Mouse (Mus musculus) limb, embryonic 11.5 days (tissue): ENCODE measurements around the gene Rdh1. TPM values are rescaled to one million over a fixed set of nuclear protein-coding genes. Genes with fewer than 3 reads are reported as not detected.
"Not testable (repeated sequence)": the region's sequence is repeated elsewhere in the genome, so short reads cannot be mapped to it uniquely, and the experiment has no call there.

Experiments used
- ATAC-seq: fragments of 200-750 bp; cut with Nextera tagmentation; 2 replicates; pipeline ENCODE4 v1.8.0; 2017; ENCODE audit warnings: low read depth; ENCODE audit not compliant: insufficient number of reproducible peaks, low FRiP score, low TSS enrichment
- DNase-seq: peaks from one replicate; pipeline ENCODE4 v3.0.0-alpha.2; 2015; ENCODE audit warnings: low spot score
- H3K27ac ChIP-seq: fragments of 300-500 bp; sonication (generic); replicated peaks from 2 replicates; pipeline ENCODE4 v1.5.1; 2014; ENCODE audit warnings: low read depth, mild to moderate bottlenecking, low read length
- H3K27me3 ChIP-seq: fragments of 300-500 bp; sonication (generic); 2 replicates; pipeline ENCODE4 v1.6.1; 2014; ENCODE audit warnings: mild to moderate bottlenecking, low read length, mixed read lengths; ENCODE audit not compliant: control insufficient read depth, insufficient read depth
- H3K36me3 ChIP-seq: fragments of 300-500 bp; sonication (generic); 2 replicates; pipeline ENCODE4 v1.6.1; 2014; ENCODE audit warnings: mild to moderate bottlenecking, low read length, moderate library complexity, mixed read lengths; ENCODE audit not compliant: control insufficient read depth, insufficient read depth
- H3K4me1 ChIP-seq: fragments of 300-500 bp; sonication (generic); 2 replicates; pipeline ENCODE4 v1.6.1; 2014; ENCODE audit warnings: low read length, mixed read lengths; ENCODE audit not compliant: control insufficient read depth, insufficient read depth
- H3K4me2 ChIP-seq: fragments of 300-500 bp; sonication (generic); 2 replicates; pipeline ENCODE4 v1.6.1; 2014; ENCODE audit warnings: low read depth, mild to moderate bottlenecking, moderate library complexity; ENCODE audit not compliant: severe bottlenecking
- H3K4me3 ChIP-seq: fragments of 300-500 bp; sonication (generic); 2 replicates; pipeline ENCODE4 v1.5.1; 2014; ENCODE audit warnings: low read depth, low read length
- H3K9ac ChIP-seq: fragments of 300-500 bp; sonication (generic); 2 replicates; pipeline ENCODE4 v1.6.1; 2014; ENCODE audit warnings: mild to moderate bottlenecking, low read length
- H3K9me3 ChIP-seq: fragments of 300-500 bp; sonication (generic); 2 replicates; pipeline ENCODE4 v1.6.1; 2016; ENCODE audit warnings: low read length; ENCODE audit not compliant: control insufficient read depth
- WGBS: fragments of 180-500 bp; shearing (Covaris S2); extraction: QIAGEN DNeasy Blood & Tissue Kit; methylation state at CpG from one replicate; pipeline ENCODE4 v1.1.7; 2014; 5-methylcytosine and 5-hydroxymethylcytosine counted together
- polyA plus RNA-seq: library from polyadenylated mRNA; unstranded; fragments of >200 nt; fragmentation: Nextera tagmentation; extraction: Ambion mirVana; gene quantifications from 2 replicates; pipeline ENCODE4 v1.2.1, GENCODE M21; 2014

Gene Rdh1
- polyA plus RNA-seq, 1 experiment from 2014 or later = not detected

DNA sequence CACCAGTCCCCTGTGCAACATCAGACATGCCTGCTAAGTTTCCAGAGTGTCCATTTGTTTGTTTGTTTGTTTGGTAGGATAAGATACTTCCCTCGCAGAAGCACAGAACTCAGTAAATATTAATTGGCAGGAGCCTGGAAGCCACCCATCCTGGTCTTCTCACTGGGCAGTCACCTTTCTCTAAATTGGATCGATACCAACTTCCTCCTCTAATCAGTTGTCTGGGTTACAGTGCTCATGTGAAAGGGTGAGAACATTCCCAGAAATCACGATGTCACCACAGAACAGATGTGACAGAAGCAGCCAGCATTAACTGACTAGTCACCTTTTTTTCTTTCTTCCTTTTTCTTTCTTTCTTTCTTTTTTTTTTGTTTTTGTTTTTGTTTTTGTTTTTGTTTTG is 4.3 kb upstream of the Rdh1 start:
- H3K36me3 ChIP-seq = no peaks in the 10 kb centered on the region
- H3K27ac ChIP-seq = no peak overlapping the region
- H3K4me1 ChIP-seq = no peaks in the 10 kb centered on the region
- H3K9ac ChIP-seq = no peak overlapping the region
- H3K4me2 ChIP-seq = no peak overlapping the region
- H3K4me3 ChIP-seq = no peak overlapping the region
- no peaks in the 10 kb centered on the region for H3K27me3 ChIP-seq
- DNase-seq (no peak), ATAC-seq (no peak)
- 83% methylated on average over 3 of the region's 3 CpGs for WGBS
- H3K9me3 ChIP-seq = no peaks in the 10 kb centered on the region

DNA sequence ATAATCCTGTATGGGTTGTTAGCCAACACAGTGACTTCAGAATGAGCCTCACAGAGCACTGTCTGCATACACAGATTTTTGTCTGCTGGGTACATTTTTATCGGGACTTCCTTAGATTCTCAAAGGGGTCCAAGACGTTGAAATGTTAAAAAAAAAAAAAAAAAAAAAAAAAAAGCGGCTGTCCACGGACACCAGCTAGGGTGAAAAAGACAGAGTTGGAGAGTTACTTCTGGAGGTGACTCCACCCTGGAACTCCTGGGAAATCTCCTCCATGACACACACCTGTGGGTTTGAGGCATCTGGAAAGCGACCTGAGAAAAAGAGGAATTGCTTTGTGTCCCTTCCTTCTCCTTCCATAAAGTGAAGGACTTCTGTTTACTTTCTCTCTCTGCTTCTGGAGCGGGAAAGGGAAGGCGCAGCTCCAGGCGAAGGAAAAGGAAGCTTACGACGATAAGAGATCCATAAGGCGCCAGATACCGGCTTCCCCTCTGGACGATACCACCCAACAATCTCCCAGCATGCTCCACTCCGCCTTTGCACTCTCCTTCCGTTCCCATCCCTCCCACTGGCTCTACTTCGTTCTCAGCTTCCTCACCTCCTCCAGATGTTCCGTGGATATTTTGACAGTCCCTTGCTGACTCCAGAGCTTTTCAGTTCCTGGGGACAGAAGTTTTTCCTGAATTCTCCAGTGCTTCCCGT is 3.6 kb upstream of the Rdh1 start:
- Histone ChIP-seq H3K36me3 (no peaks in the 10 kb centered on the region), H3K4me1 (no peaks in the 10 kb centered on the region), H3K27me3 (no peaks in the 10 kb centered on the region), H3K9ac (no peak overlapping the region), H3K27ac (no peak overlapping the region), H3K4me3 (no peak overlapping the region), H3K9me3 (no peaks in the 10 kb centered on the region), H3K4me2 (peak overlapping the region; percentile 24; the same call in 1 of the 2 replicates)
- ATAC-seq = no peak
- WGBS = 47% methylated on average over 18 of the region's 18 CpGs
- DNase-seq = no peak

DNA sequence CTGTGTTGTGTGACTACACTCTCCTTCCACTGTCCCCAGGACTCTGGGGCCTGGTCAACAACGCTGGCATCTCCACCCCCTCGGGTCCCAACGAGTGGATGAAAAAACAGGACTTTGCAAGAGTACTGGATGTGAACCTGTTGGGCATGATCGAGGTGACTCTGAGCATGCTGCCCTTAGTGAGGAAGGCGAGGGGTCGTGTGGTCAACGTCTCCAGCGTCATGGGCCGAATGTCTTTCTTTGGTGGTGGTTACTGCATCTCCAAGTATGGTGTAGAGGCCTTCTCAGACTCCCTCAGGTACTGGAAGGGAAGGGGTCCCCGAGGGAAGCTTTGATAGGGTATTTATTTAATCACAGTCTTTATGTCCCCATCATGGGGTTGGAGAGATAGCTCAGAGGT is 3.4 kb downstream of the Rdh1 start:
- ATAC-seq, H3K36me3 ChIP-seq, H3K4me2 ChIP-seq, DNase-seq, H3K9me3 ChIP-seq, H3K9ac ChIP-seq, H3K4me3 ChIP-seq, H3K27me3 ChIP-seq, H3K27ac ChIP-seq, H3K4me1 ChIP-seq: not testable (repeated sequence)
- 88% methylated on average over 10 of the region's 10 CpGs for WGBS

DNA sequence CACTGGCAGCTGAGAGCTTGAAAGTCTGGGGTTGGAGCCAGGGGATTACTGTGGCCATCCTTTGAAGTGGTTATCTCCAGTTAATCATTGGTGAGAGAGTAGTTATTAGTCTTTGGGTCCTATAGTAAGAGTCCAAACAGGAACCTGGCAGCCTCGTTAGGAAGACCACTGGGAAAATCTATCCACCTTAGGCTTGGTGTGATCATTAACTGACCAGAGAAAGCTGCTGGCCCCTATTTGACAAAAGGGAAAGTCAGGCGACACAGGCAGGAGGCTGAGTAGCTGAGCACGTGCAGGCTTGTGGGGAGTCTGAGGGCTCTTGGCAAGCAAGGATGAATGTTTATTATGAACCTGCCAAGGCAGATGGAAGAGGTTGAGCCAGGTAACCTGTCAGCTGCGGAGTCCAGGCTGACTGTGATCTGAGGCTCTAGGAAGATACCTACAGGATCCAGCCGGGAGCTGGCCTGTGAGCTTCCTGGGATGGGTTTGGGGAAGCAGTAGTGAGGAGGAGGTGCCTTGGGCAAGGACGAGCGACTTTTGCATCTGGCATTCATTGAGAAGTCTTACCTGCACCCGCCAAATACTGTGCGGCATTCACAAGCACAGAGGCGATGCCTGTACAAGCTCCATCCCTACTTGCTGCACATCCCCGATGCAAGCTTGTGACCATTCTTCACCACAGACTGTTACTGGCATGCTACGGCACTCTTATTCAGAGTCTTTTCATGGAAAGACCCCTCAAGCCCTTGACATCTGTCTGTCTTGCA is 4.6 kb downstream of the Rdh1 start:
- DNase-seq = no peak
- no peaks in the 10 kb centered on the region for H3K9me3 ChIP-seq
- 63% methylated on average over 12 of the region's 12 CpGs for WGBS
- H3K27ac ChIP-seq = no peak overlapping the region
- H3K36me3 ChIP-seq = no peaks in the 10 kb centered on the region
- H3K4me2 ChIP-seq = no peak overlapping the region
- no peak overlapping the region for H3K9ac ChIP-seq
- no peaks in the 10 kb centered on the region for H3K27me3 ChIP-seq
- no peak overlapping the region for H3K4me3 ChIP-seq
- no peaks in the 10 kb centered on the region for H3K4me1 ChIP-seq
- ATAC-seq = no peak

DNA sequence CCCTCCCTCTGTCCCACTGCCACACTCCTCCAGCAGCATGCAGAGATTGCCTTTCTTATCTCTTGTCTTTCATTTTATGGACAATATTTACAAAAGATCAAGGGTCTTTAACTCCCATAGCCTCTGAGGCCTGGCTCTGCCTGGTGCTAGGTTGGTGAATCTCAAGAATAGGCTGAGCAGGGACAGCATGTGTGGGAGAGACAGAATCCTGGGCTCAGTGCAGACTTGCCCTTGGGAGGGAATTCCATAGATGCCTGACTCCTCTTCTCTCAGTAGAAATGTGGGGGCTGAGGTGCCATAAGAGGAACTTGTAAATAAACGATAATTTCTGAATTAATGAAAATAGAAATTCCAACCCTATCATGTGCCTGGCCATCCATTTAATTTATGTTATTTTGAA is 7.0 kb downstream of the Rdh1 start:
- Histone ChIP-seq H3K4me3 (no peak overlapping the region), H3K27ac (no peak overlapping the region), H3K36me3 (no peaks in the 10 kb centered on the region), H3K9ac (no peak overlapping the region), H3K27me3 (no peaks in the 10 kb centered on the region), H3K9me3 (no peaks in the 10 kb centered on the region), H3K4me1 (no peaks in the 10 kb centered on the region), H3K4me2 (no peak overlapping the region)
- no peak for DNase-seq
- ATAC-seq = no peak
- WGBS = 83% methylated on average over 1 of the region's 1 CpGs

DNA sequence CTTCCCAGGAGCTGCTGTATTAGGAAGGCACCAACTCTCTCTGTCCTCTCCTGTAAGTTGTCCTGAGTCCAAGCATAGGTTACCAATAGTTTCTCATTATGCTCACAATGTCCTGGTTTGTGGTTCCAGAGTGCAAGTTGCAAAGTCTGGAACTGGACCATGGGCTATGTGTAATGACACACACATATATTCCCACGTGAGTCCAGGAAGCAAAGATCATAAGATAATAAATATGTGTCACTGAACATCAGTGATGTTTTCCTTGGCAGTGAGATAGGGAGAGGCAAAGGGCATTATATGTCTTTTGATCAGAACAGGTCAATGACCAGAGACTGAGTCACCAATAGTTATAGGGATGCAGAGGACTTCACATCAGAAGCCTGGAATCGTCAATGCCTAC is 16.5 kb downstream of the Rdh1 start, which contains the start of gene Rdh9:
Gene Rdh9 (plus strand): TSS at position 376 of the 400 bp plus-strand sequence.
- Histone ChIP-seq H3K36me3 (no peaks in the 10 kb centered on the region), H3K27ac (no peak within 1 kb of the TSS), H3K9me3 (no peaks in the 10 kb centered on the region), H3K4me1 (no peaks in the 10 kb centered on the region), H3K27me3 (no peaks in the 10 kb centered on the region), H3K9ac (no peak within 1 kb of the TSS), H3K4me2 (no peak within 1 kb of the TSS), H3K4me3 (no peak within 1 kb of the TSS)
- DNase-seq (no peak), ATAC-seq (no peak)
- WGBS = 86% methylated on average over 2 of the region's 2 CpGs

DNA sequence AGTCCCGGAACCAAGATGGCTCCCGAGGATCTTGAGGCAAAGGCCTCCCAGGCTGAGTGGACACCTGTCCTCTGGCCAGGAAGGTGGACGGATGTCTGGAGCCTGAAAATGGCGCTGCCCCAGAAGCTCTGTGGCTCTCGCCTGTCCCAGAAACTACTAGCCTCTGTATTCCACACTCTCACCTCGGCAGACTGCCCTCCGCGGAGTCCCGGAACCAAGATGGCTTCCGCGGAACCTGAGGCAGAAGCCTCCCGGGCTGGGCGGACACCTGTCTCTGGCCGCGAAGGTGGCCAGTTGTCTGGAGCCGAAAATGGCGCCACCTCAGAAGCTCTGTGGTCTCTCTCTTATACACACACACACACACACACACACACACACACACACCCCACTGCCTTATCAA is 22.8 kb downstream of the Rdh1 start:
- not testable (repeated sequence) for H3K27ac ChIP-seq, H3K4me1 ChIP-seq, H3K27me3 ChIP-seq, H3K9me3 ChIP-seq, H3K4me2 ChIP-seq, H3K9ac ChIP-seq, ATAC-seq, DNase-seq, H3K4me3 ChIP-seq, H3K36me3 ChIP-seq
- WGBS = 96% methylated on average over 17 of the region's 17 CpGs

DNA sequence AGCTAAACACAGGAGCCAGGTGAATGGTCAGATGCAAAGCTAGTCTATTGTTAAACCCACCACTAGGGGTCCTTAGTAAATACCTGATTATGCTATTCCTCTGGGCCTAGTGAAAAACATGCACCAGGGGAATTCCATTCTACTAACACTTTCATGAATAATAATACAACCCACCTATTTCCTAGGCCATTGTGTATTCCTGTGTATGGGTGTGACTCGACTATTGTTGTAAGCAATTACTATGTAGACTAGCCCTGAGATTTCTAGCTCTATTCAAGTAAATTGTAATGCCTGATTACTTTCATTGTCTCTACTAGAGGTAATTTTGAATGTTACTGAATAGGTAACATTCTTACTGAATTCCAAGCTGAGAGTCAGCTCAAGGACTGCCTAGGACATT is 25.9 kb downstream of the Rdh1 start:
- H3K27me3 ChIP-seq, H3K4me3 ChIP-seq, H3K27ac ChIP-seq, H3K9ac ChIP-seq, ATAC-seq, H3K9me3 ChIP-seq, H3K36me3 ChIP-seq, DNase-seq, H3K4me1 ChIP-seq, H3K4me2 ChIP-seq: not testable (repeated sequence)
- WGBS = 87% methylated on average over 1 of the region's 1 CpGs
